Mouse (Mus musculus) lung, postnatal 0 days (tissue): ENCODE measurements around the gene Baiap2l1. TPM values are rescaled to one million over a fixed set of nuclear protein-coding genes. Genes with fewer than 3 reads are reported as not detected.

Experiments
- ATAC-seq: fragments of 200-750 bp; cut with Nextera tagmentation; 2 replicates; pipeline ENCODE4 v1.8.0; 2017; ENCODE audit warnings: moderate library complexity
- DNase-seq: peaks from one replicate; pipeline ENCODE4 v3.0.0-alpha.2; 2016; ENCODE audit warnings: low spot score
- H3K27ac ChIP-seq: fragments of 300-500 bp; sonication (generic); 2 replicates; pipeline ENCODE4 v1.5.1; 2014; ENCODE audit warnings: antibody characterized with exemption, mild to moderate bottlenecking, low read length, mixed read lengths
- H3K27me3 ChIP-seq: fragments of 300-500 bp; sonication (generic); replicated peaks from 2 replicates; pipeline ENCODE4 v1.6.1; 2014; ENCODE audit warnings: low read length, mixed read lengths; ENCODE audit not compliant: insufficient read depth
- H3K36me3 ChIP-seq: fragments of 300-500 bp; sonication (generic); 2 replicates; pipeline ENCODE4 v1.6.1; 2014; ENCODE audit warnings: low read length, mixed read lengths; ENCODE audit not compliant: insufficient read depth
- H3K4me1 ChIP-seq: fragments of 300-500 bp; sonication (generic); 2 replicates; pipeline ENCODE4 v1.6.1; 2014; ENCODE audit warnings: antibody characterized with exemption, low read depth, low read length, mixed read lengths; ENCODE audit not compliant: insufficient read depth
- H3K4me2 ChIP-seq: fragments of 300-500 bp; sonication (generic); replicated peaks from 2 replicates; pipeline ENCODE4 v1.6.1; 2014; ENCODE audit warnings: low read depth, mild to moderate bottlenecking, low read length, moderate library complexity, mixed read lengths
- H3K4me3 ChIP-seq: fragments of 300-500 bp; sonication (generic); 2 replicates; pipeline ENCODE4 v1.5.1; 2014; ENCODE audit warnings: low read depth, low read length
- H3K9ac ChIP-seq: fragments of 300-500 bp; sonication (generic); replicated peaks from 2 replicates; pipeline ENCODE4 v1.6.1; 2014; ENCODE audit warnings: low read depth, mild to moderate bottlenecking
- H3K9me3 ChIP-seq: fragments of 300-500 bp; sonication (generic); 2 replicates; pipeline ENCODE4 v1.6.1; 2016; ENCODE audit warnings: low read length, mixed read lengths
- CTCF ChIP-seq: IDR thresholded peaks from 2 replicates; pipeline ENCODE4 v1.5.1; 2016; ENCODE audit warnings: antibody characterized with exemption, mild to moderate bottlenecking
- EP300 ChIP-seq: IDR thresholded peaks from 2 replicates; pipeline ENCODE4 v1.6.1; 2016; ENCODE audit warnings: antibody characterized with exemption, mild to moderate bottlenecking, control low read depth
- WGBS: fragments of 180-500 bp; shearing (Covaris S2); extraction: QIAGEN DNeasy Blood & Tissue Kit; methylation state at CpG from one replicate; pipeline ENCODE4 v1.1.7; 2014; 5-methylcytosine and 5-hydroxymethylcytosine counted together
- polyA plus RNA-seq: library from polyadenylated mRNA; unstranded; fragments of >200 nt; fragmentation: Nextera tagmentation; extraction: Ambion mirVana; gene quantifications from 2 replicates; pipeline ENCODE4 v1.2.1, GENCODE M21; 2015

Gene Baiap2l1
- polyA plus RNA-seq, 1 experiment from 2014 or later: 18.3 TPM

- peaks cover 21% of the 10 kb centered on the region for H3K4me1 ChIP-seq
- H3K36me3 ChIP-seq: 0 out of 2 replicates have a peak, but pooled peaks cover 7% of the 10 kb centered on the region
- H3K9ac ChIP-seq: peak overlapping the region; percentile 97
- DNase-seq (peak; percentile 65), ATAC-seq (no peak)
- peak overlapping the region; percentile 98 for H3K27ac ChIP-seq
- H3K27me3 ChIP-seq: no peaks in the 10 kb centered on the region
- 8% methylated on average over 7 of the region's 7 CpGs for WGBS
- TF ChIP-seq EP300 (0 out of 2 replicates have a peak, but pooled peaks have one; percentile 3), CTCF (no peak)
- no peaks in the 10 kb centered on the region for H3K9me3 ChIP-seq
- peak overlapping the region; percentile 76 for H3K4me2 ChIP-seq
- peak overlapping the region; percentile 99 for H3K4me3 ChIP-seq
Observed at GRCm38 (mm10) chr5:144256541-144256870, 101.4 kb downstream of the Baiap2l1 start.

GRCm38 (mm10) chr5:144255632-144256540 lies 102.0 kb downstream of the Baiap2l1 start:
- under 1% methylated on average over 28 of the region's 40 CpGs for WGBS
- TF ChIP-seq CTCF (peak; percentile 40), EP300 (peak; percentile 45; the same call in 1 of the 2 replicates)
- DNase-seq (peak; percentile 77), ATAC-seq (peak; percentile 28)
- Histone ChIP-seq H3K4me2 (peak overlapping the region; percentile 76), H3K9ac (peak overlapping the region; percentile 97), H3K4me3 (peak overlapping the region; percentile 99), H3K9me3 (no peaks in the 10 kb centered on the region), H3K36me3 (0 out of 2 replicates have a peak, but pooled peaks cover 4% of the 10 kb centered on the region), H3K27ac (peak overlapping the region; percentile 98), H3K27me3 (no peaks in the 10 kb centered on the region), H3K4me1 (peaks cover 21% of the 10 kb centered on the region)

GRCm38 (mm10) chr5:144254811-144255631 lies 102.9 kb downstream of the Baiap2l1 start:
- ATAC-seq (peak; percentile 86), DNase-seq (peak; percentile 96)
- H3K27me3 ChIP-seq: no peaks in the 10 kb centered on the region
- H3K9ac ChIP-seq: peak overlapping the region; percentile 97
- H3K4me1 ChIP-seq: peaks cover 21% of the 10 kb centered on the region
- H3K4me2 ChIP-seq: peak overlapping the region; percentile 76
- H3K9me3 ChIP-seq: no peaks in the 10 kb centered on the region
- TF ChIP-seq CTCF (no peak), EP300 (peak; percentile 9; the same call in 1 of the 2 replicates)
- under 1% methylated on average over 24 of the region's 84 CpGs for WGBS
- no peaks in the 10 kb centered on the region for H3K36me3 ChIP-seq
- H3K4me3 ChIP-seq: peak overlapping the region; percentile 99
- peak overlapping the region; percentile 98 for H3K27ac ChIP-seq

GRCm38 (mm10) chr5:144254122-144254810 lies 103.6 kb downstream of the Baiap2l1 start:
- H3K27me3 ChIP-seq: no peaks in the 10 kb centered on the region
- H3K27ac ChIP-seq: peak overlapping the region; percentile 98
- 51% methylated on average over 16 of the region's 16 CpGs for WGBS
- no peaks in the 10 kb centered on the region for H3K9me3 ChIP-seq
- no peaks in the 10 kb centered on the region for H3K36me3 ChIP-seq
- H3K4me2 ChIP-seq: peak overlapping the region; percentile 76
- peak; percentile 90 for DNase-seq
- no peak overlapping the region for H3K9ac ChIP-seq
- peaks cover 21% of the 10 kb centered on the region for H3K4me1 ChIP-seq
- no peak for TF ChIP-seq CTCF
- peak; percentile 35 for TF ChIP-seq EP300
- peak; percentile 76 for ATAC-seq
- peak overlapping the region; percentile 99 for H3K4me3 ChIP-seq

GRCm38 (mm10) chr5:144253212-144253611 lies 104.7 kb downstream of the Baiap2l1 start:
- 70% methylated on average over 4 of the region's 4 CpGs for WGBS
- ATAC-seq (no peak), DNase-seq (no peak)
- Histone ChIP-seq H3K4me3 (no peak overlapping the region), H3K4me2 (no peak overlapping the region), H3K9ac (no peak overlapping the region), H3K4me1 (peaks cover 13% of the 10 kb centered on the region), H3K9me3 (no peaks in the 10 kb centered on the region), H3K36me3 (no peaks in the 10 kb centered on the region), H3K27me3 (no peaks in the 10 kb centered on the region), H3K27ac (no peak overlapping the region)
- TF ChIP-seq EP300 (no peak), CTCF (peak; percentile 37)
